Mouse (Mus musculus) hindbrain, postnatal 0 days (tissue): Measurements from ENCODE around the gene Arsg. TPM values are rescaled to one million over a fixed set of nuclear protein-coding genes. Genes with fewer than 3 reads are reported as not detected.
A peak's percentile ranks its signal among the peaks of the same experiment; 100 is the strongest.

Experiments
- ATAC-seq: fragments of 200-750 bp; cut with Nextera tagmentation; 2 replicates; pipeline ENCODE4 v1.8.0; 2017; ENCODE audit warnings: mild to moderate bottlenecking, moderate TSS enrichment, moderate library complexity
- DNase-seq: peaks from one replicate; pipeline ENCODE4 v3.0.0-alpha.2; 2015; ENCODE audit warnings: low spot score
- H3K27ac ChIP-seq: fragments of 300-500 bp; sonication (generic); 2 replicates; pipeline ENCODE4 v1.5.1; 2014; ENCODE audit warnings: mild to moderate bottlenecking
- H3K27me3 ChIP-seq: fragments of 300-500 bp; sonication (generic); 2 replicates; pipeline ENCODE4 v1.6.1; 2014; ENCODE audit warnings: low read length, mixed read lengths; ENCODE audit not compliant: insufficient read depth
- H3K36me3 ChIP-seq: fragments of 300-500 bp; sonication (generic); 2 replicates; pipeline ENCODE4 v1.6.1; 2014; ENCODE audit warnings: low read length, mixed read lengths; ENCODE audit not compliant: insufficient read depth
- H3K4me1 ChIP-seq: fragments of 300-500 bp; sonication (generic); 2 replicates; pipeline ENCODE4 v1.6.1; 2014; ENCODE audit warnings: antibody characterized with exemption, low read length, mixed read lengths; ENCODE audit not compliant: insufficient read depth
- H3K4me2 ChIP-seq: fragments of 300-500 bp; sonication (generic); 2 replicates; pipeline ENCODE4 v1.6.1; 2014; ENCODE audit warnings: low read depth, mild to moderate bottlenecking, low read length, moderate library complexity, mixed read lengths
- H3K4me3 ChIP-seq: fragments of 300-500 bp; sonication (generic); 2 replicates; pipeline ENCODE4 v1.5.1; 2014; ENCODE audit warnings: low read length
- H3K9ac ChIP-seq: fragments of 300-500 bp; sonication (generic); replicated peaks from 2 replicates; pipeline ENCODE4 v1.6.1; 2014; ENCODE audit warnings: mild to moderate bottlenecking, low read length, moderate library complexity, mixed read lengths
- H3K9me3 ChIP-seq: fragments of 300-500 bp; sonication (generic); 2 replicates; pipeline ENCODE4 v1.6.1; 2016; ENCODE audit warnings: low read length, mixed read lengths
- CTCF ChIP-seq: IDR thresholded peaks from 2 replicates; pipeline ENCODE4 v1.5.1; 2016; ENCODE audit warnings: antibody characterized with exemption, control low read depth, low read depth
- WGBS: fragments of 180-500 bp; shearing (Covaris S2); extraction: QIAGEN DNeasy Blood & Tissue Kit; methylation state at CpG from one replicate; pipeline ENCODE4 v1.1.7; 2014; 5-methylcytosine and 5-hydroxymethylcytosine counted together
- polyA plus RNA-seq: library from polyadenylated mRNA; unstranded; fragments of >200 nt; fragmentation: Nextera tagmentation; extraction: Ambion mirVana; gene quantifications from 2 replicates; pipeline ENCODE4 v1.2.1, GENCODE M21; 2015
- total RNA-seq: library from RNA; depleted of rRNA; stranded (reverse); fragments of >200 nt; gene quantifications from 2 replicates; pipeline ENCODE4 v1.2.3, GENCODE M21; 2014

The Arsg gene
- total and polyA plus RNA-seq, 2 experiments from 2014 or later = 10.3 to 10.4 TPM

GRCm38 (mm10) chr11:109497990-109498389 lies 24.8 kb downstream of the Arsg start:
- no peak for TF ChIP-seq CTCF
- Histone ChIP-seq H3K36me3 (no peaks in the 10 kb centered on the region), H3K4me2 (no peak overlapping the region), H3K27me3 (no peaks in the 10 kb centered on the region), H3K4me1 (no peaks in the 10 kb centered on the region), H3K9me3 (no peaks in the 10 kb centered on the region), H3K9ac (no peak overlapping the region), H3K27ac (no peak overlapping the region), H3K4me3 (no peak overlapping the region)
- 64% methylated on average over 9 of the region's 9 CpGs for WGBS
- no peak for ATAC-seq
- DNase-seq = no peak

GRCm38 (mm10) chr11:109500206-109500605 lies 27.0 kb downstream of the Arsg start:
- WGBS = 74% methylated on average over 5 of the region's 5 CpGs
- DNase-seq (no peak), ATAC-seq (no peak)
- peaks cover 4% of the 10 kb centered on the region for H3K4me1 ChIP-seq
- TF ChIP-seq CTCF = no peak
- no peaks in the 10 kb centered on the region for H3K36me3 ChIP-seq
- no peak overlapping the region for H3K4me3 ChIP-seq
- no peaks in the 10 kb centered on the region for H3K27me3 ChIP-seq
- H3K9me3 ChIP-seq = no peaks in the 10 kb centered on the region
- no peak overlapping the region for H3K27ac ChIP-seq
- no peak overlapping the region for H3K9ac ChIP-seq
- H3K4me2 ChIP-seq = no peak overlapping the region

GRCm38 (mm10) chr11:109504977-109505376 lies 31.8 kb downstream of the Arsg start:
- Histone ChIP-seq H3K4me2 (no peak overlapping the region), H3K4me3 (no peak overlapping the region), H3K27me3 (no peaks in the 10 kb centered on the region), H3K4me1 (peaks cover 4% of the 10 kb centered on the region), H3K27ac (no peak overlapping the region), H3K36me3 (no peaks in the 10 kb centered on the region), H3K9ac (no peak overlapping the region), H3K9me3 (no peaks in the 10 kb centered on the region)
- ATAC-seq (no peak), DNase-seq (peak; percentile 63)
- WGBS = 33% methylated on average over 9 of the region's 9 CpGs
- no peak for TF ChIP-seq CTCF

GRCm38 (mm10) chr11:109505823-109506222 lies 32.6 kb downstream of the Arsg start:
- no peak overlapping the region for H3K4me2 ChIP-seq

GRCm38 (mm10) chr11:109507068-109507467 lies 33.9 kb downstream of the Arsg start:
- no peak for ATAC-seq
- peak; percentile 13 for DNase-seq
- Histone ChIP-seq H3K4me3 (no peak overlapping the region), H3K9me3 (no peaks in the 10 kb centered on the region), H3K27ac (no peak overlapping the region), H3K9ac (no peak overlapping the region), H3K36me3 (no peaks in the 10 kb centered on the region), H3K27me3 (no peaks in the 10 kb centered on the region), H3K4me2 (no peak overlapping the region), H3K4me1 (peaks cover 4% of the 10 kb centered on the region)
- no peak for TF ChIP-seq CTCF
- 48% methylated on average over 3 of the region's 3 CpGs for WGBS

More at GRCm38 (mm10) chr11:109505823-109506222, 32.6 kb downstream of the Arsg start:
- H3K36me3 ChIP-seq = no peaks in the 10 kb centered on the region
- no peaks in the 10 kb centered on the region for H3K27me3 ChIP-seq
- H3K4me1 ChIP-seq = peaks cover 4% of the 10 kb centered on the region
- TF ChIP-seq CTCF = no peak
- WGBS = 78% methylated on average over 4 of the region's 4 CpGs
- no peak overlapping the region for H3K4me3 ChIP-seq
- H3K9ac ChIP-seq = no peak overlapping the region
- ATAC-seq (no peak), DNase-seq (no peak)
- H3K27ac ChIP-seq = no peak overlapping the region
- H3K9me3 ChIP-seq = no peaks in the 10 kb centered on the region

GRCm38 (mm10) chr11:109512995-109513675 lies 40.0 kb downstream of the Arsg start:
- Histone ChIP-seq H3K4me2 (no peak overlapping the region), H3K9ac (no peak overlapping the region), H3K27me3 (no peaks in the 10 kb centered on the region), H3K36me3 (no peaks in the 10 kb centered on the region), H3K27ac (no peak overlapping the region), H3K4me1 (no peaks in the 10 kb centered on the region), H3K4me3 (no peak overlapping the region), H3K9me3 (no peaks in the 10 kb centered on the region)
- ATAC-seq = no peak
- TF ChIP-seq CTCF = no peak
- no peak for DNase-seq
- 87% methylated on average over 16 of the region's 16 CpGs for WGBS

GRCm38 (mm10) chr11:109514064-109514612 lies 41.0 kb downstream of the Arsg start:
- H3K27me3 ChIP-seq = no peaks in the 10 kb centered on the region
- no peak overlapping the region for H3K4me3 ChIP-seq
- no peak overlapping the region for H3K27ac ChIP-seq
- H3K4me1 ChIP-seq = no peaks in the 10 kb centered on the region
- no peak overlapping the region for H3K9ac ChIP-seq
- TF ChIP-seq CTCF = no peak
- no peaks in the 10 kb centered on the region for H3K36me3 ChIP-seq
- 84% methylated on average over 3 of the region's 3 CpGs for WGBS
- no peak overlapping the region for H3K4me2 ChIP-seq
- no peaks in the 10 kb centered on the region for H3K9me3 ChIP-seq
- ATAC-seq (no peak), DNase-seq (no peak)
